Mouse (Mus musculus) lung, postnatal 4 days (tissue): ENCODE results near the gene Ubqln4.
"Not testable (repeated sequence)": the region's sequence is repeated elsewhere in the genome, so short reads cannot be mapped to it uniquely, and the experiment has no call there.

ENCODE experiments used
- DNase-seq, 2 experiments: peaks; one replicate each; pipeline ENCODE4 v3.0.0; 2021

Ubqln4 gene

GRCm38 (mm10) chr3:88568615-88569014 lies 15.1 kb downstream of the Ubqln4 start:
- no peak for DNase-seq

GRCm38 (mm10) chr3:88569093-88569492 lies 15.5 kb downstream of the Ubqln4 start:
- peak in 1 of 2 experiments; percentile 3 for DNase-seq

- DNase-seq: peak in 1 of 2 experiments; percentile 46
Observed at GRCm38 (mm10) chr3:88569694-88570093, 16.1 kb downstream of the Ubqln4 start.

GRCm38 (mm10) chr3:88570341-88570740 lies 16.8 kb downstream of the Ubqln4 start:
- DNase-seq: peak in 1 of 2 experiments; percentile 3

- DNase-seq: no peak
Observed at GRCm38 (mm10) chr3:88571856-88572255, 18.3 kb downstream of the Ubqln4 start.

- DNase-seq: no peak
Observed at GRCm38 (mm10) chr3:88572835-88573234, 19.3 kb downstream of the Ubqln4 start.

GRCm38 (mm10) chr3:88573810-88574209 lies 20.3 kb downstream of the Ubqln4 start:
- DNase-seq: peak in 1 of 2 experiments; percentile 15

- DNase-seq: no peak
Observed at GRCm38 (mm10) chr3:88575540-88575939, 22.0 kb downstream of the Ubqln4 start, which contains the start of gene Ssr2. TSS of gene Ssr2 (plus strand) at chr3:88575876.

GRCm38 (mm10) chr3:88577846-88578245 lies 24.3 kb downstream of the Ubqln4 start:
- not testable (repeated sequence) for DNase-seq

GRCm38 (mm10) chr3:88578498-88579424 lies 25.2 kb downstream of the Ubqln4 start:
- DNase-seq: no peak

- DNase-seq: peak; percentile 82 to 86
Observed at GRCm38 (mm10) chr3:88579454-88580117, 26.0 kb downstream of the Ubqln4 start.

- peak; percentile 42 to 50 for DNase-seq
Observed at GRCm38 (mm10) chr3:88585769-88586168, 32.2 kb downstream of the Ubqln4 start.

GRCm38 (mm10) chr3:88586640-88587039 lies 33.1 kb downstream of the Ubqln4 start:
- DNase-seq: no peak

GRCm38 (mm10) chr3:88590246-88590645 lies 36.7 kb downstream of the Ubqln4 start:
- DNase-seq: peak in 1 of 2 experiments; percentile 19

GRCm38 (mm10) chr3:88591044-88591443 lies 37.5 kb downstream of the Ubqln4 start:
- peak; percentile 47 to 62 for DNase-seq

GRCm38 (mm10) chr3:88591950-88592731 lies 38.6 kb downstream of the Ubqln4 start:
- peak; percentile 71 to 85 for DNase-seq

GRCm38 (mm10) chr3:88592942-88593576 lies 39.5 kb downstream of the Ubqln4 start:
- peak; percentile 57 to 71 for DNase-seq

GRCm38 (mm10) chr3:88593893-88594580 lies 40.5 kb downstream of the Ubqln4 start:
- peak; percentile 69 to 84 for DNase-seq

- DNase-seq: not testable (repeated sequence)
Observed at GRCm38 (mm10) chr3:88596547-88596946, 43.0 kb downstream of the Ubqln4 start.

- no peak for DNase-seq
Observed at GRCm38 (mm10) chr3:88602466-88602865, 48.9 kb downstream of the Ubqln4 start.

- DNase-seq: peak; percentile 80 to 89
Observed at GRCm38 (mm10) chr3:88603714-88604161, 50.2 kb downstream of the Ubqln4 start.

- DNase-seq: no peak
Observed at GRCm38 (mm10) chr3:88604863-88605262, 51.3 kb downstream of the Ubqln4 start.
